Mouse (Mus musculus) embryo, embryonic 10 days (tissue): ENCODE results near the gene 4931428L18Rik.
A peak's percentile ranks its signal among the peaks of the same experiment; 100 is the strongest.

Experiments
- DNase-seq: peaks from one replicate; pipeline ENCODE4 v3.0.0-alpha.2; 2015; ENCODE audit warnings: low spot score

The 4931428L18Rik gene

DNA sequence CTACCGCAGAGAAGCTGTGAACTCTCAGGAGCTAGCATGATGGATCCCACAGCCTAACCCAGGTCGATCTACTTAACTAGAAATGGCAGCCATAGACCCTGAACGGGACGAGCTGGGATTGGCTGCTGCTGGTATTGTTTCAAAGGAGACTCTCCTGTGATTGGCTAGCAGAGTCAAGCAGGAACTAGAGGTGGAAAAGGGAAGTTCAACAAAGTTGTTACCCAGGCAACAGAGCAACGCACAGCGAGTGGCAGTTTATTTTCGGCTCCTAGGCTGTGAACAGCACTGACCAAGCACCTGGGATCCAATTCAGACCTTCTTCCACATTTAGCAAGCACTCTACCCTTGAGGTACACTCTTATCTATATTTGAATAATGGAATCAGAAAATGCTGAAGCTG lies at the start of gene 4931428L18Rik, which contains the start of gene Pih1d3:
Gene 4931428L18Rik, minus strand, starts transcription at position 121 of the 400 bp plus-strand sequence.
Gene Pih1d3, plus strand, starts transcription at position 275 of the 400 bp plus-strand sequence.
- DNase-seq: no peak

- no peak for DNase-seq
Measured at GRCm38 (mm10) chr1:31260218-31260923, 37.9 kb upstream of the 4931428L18Rik start.

DNA sequence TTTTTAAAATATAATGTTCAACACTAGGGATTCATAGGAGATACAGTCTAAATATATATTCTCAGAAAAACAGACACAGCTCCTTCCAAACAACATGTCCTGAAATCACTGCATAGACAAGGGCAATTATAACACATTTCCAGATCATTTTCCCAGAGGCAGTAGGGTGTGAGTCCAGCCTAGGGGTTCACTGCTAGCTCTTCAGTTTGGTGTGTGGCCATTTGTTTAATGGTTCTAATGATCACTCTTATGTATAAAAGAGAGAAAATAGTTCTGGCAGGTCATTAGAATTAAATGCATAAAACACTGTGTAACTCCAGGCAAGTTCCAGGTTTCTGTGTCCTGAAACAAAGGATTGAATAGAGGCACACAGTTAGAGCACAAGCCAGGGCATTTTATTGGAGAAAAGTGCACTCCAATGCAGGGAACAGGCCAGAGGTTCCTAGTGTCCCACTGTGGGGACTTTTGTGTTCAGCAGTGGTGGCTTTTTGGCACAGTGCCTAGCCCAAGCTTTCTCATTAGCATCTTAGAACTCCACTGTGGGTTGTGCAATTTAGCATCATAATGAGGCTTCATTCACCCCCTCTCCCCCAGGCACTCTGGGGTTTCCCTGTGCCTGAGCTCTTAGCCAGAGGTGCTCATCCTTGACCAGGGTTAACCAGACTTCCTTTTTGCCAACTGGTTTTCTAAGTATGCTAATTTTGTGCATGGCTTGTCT lies 11.0 kb upstream of the 4931428L18Rik start:
- DNase-seq: no peak

- no peak for DNase-seq
Measured at GRCm38 (mm10) chr1:31220599-31221250, 1.8 kb downstream of the 4931428L18Rik start.

DNA sequence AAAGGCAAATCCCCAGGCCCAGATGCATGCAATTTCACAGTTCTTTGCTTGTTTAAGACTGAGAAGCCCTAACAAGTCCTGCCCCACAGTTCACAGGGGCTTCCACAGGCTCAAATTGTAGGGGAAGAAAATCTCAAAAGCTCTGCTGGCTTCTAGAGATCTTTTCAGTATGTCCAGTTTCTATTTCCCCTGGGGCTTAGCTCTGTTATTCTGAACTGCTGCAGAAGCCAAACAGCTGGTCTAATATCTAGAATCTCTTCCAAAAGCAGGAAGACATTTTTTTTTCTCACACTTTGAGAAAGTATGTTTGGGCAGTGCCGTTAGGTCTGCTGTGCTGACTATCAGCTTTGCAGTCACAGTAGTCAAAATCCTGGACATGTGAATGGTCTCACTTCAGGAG lies 7.7 kb downstream of the 4931428L18Rik start:
- DNase-seq: no peak

DNA sequence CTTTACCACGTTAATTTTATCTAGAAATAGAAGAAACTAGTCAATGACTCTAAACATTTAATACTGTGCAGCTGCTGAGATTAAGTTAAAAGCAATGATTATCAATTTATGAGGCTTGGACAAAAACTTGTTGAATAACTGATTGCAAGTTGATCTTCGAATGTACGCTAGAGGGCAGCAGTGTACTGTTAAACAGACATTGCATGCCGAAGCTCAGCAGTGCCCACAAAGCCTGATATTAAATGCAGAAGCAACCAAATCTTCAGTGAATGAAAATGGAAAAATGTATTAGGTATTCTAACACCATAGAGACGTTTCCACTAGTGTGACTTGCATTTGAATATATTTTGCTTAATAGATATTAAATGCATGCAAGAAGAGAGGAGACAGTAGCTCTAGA lies 12.3 kb downstream of the 4931428L18Rik start:
- DNase-seq: peak; percentile 86

- no peak for DNase-seq
Measured at GRCm38 (mm10) chr1:31205770-31206169, 16.7 kb downstream of the 4931428L18Rik start.

DNA sequence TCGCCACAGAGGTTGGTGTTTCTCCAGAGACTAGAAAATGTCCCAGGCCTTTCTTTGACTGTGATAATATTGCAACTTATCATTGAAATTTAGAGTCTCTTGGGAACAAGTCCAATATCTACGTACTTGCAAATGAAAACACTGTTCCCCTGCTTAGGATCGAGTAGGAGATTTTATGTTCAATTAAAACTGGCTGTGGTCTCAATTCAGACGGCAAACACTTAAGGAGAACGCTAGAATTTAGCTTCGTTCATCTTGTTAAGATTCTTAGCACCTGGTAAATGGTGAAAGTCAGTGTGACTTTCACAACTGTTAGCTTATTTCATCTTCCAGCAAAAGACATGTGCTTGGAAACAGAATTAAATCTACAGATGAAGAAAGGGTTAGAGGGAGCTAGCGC lies 17.1 kb downstream of the 4931428L18Rik start:
- no peak for DNase-seq

DNA sequence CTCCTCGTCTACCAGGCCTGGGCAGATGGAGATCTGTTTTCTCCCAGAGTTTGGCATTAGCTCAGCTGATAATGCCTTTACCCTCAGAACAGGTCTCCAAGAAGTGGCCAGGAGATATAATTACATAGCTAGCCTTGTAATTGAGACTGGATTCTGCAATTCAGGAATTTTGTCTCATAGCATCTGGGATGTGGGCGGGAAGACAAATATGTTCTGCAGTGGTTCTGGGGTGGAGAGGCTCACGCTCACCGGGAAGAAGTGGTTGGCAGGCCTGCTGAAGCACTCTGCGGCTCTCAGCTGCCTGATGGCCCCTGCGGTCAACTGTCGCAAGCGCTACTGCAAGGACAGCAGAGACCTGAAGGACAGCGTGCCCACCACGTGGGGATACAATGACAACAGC lies 18.7 kb downstream of the 4931428L18Rik start:
- no peak for DNase-seq

GRCm38 (mm10) chr1:31196959-31197358 lies 25.5 kb downstream of the 4931428L18Rik start:
- DNase-seq: no peak

DNA sequence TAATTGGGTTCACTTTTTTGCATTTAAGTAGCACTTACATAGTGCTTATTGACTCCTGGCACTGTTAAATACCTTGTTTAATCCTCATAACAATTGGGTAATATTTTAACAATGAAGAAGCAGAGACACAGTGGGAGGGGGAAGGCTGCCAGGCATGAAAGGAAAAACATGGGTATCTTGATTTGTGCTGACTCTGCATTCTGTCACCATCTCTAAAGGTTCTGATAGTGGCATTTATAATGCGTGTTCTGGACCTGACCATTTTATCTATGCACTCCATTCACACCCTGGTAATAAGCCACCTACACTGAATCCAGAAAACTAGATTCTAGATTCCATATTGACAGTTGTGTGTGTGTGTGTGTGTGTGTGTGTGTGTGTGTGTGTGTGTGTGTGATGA lies 26.9 kb downstream of the 4931428L18Rik start:
- DNase-seq: no peak

DNA sequence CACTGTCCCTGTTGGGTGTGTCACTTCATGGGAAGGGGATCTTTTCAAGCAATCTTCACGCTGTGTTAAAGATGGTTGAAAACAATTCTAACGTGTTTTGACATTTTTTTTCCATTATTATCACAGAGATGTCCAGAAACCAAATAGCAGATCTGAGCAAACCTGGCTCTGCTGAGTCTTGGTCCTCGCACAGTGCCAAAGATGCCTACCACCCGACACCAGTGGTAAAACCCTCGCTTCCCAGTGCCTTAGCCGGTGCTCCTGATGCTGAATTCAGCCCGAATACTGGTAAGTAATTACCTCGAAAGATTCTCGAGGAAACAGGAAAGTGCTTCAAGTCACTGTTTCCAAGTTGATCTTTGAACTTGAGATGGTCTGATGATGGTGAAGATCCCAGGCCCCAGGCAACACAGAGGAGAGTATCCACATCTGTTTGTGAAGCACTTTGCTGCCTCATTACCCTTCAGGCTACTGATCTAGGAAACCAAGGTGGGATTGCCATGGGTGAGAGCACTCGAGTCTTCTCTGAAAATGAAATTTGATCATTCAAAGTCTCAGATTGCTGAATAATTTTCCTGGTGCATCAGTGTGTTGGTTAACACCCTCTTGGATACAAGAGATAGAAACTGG lies 32.1 kb downstream of the 4931428L18Rik start:
- DNase-seq: no peak

- DNase-seq: no peak
Measured at GRCm38 (mm10) chr1:31178264-31178663, 44.2 kb downstream of the 4931428L18Rik start.

DNA sequence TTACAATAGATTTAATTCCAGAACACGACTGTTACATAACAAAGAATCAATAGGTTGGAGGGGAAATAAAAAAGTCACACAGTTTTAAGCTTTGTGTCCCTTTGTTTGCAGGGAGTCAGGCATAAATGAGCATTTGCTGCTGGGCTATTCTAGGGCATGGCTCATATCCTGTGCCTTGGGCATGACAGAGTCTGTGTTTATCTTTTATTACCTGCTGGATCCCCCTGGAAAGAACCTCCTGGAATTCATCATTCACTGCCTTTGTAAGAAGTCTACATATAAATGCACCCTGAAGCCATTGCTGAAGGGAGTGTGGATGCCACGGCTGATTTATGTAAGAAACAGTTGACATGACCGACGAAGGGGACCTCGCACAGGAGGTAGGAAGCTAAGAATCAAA lies 46.4 kb downstream of the 4931428L18Rik start, which contains the start of gene Lgsn:
Gene Lgsn, plus strand, starts transcription at position 301 of the 400 bp plus-strand sequence.
- DNase-seq: no peak

GRCm38 (mm10) chr1:31175401-31175800 lies 47.1 kb downstream of the 4931428L18Rik start:
- no peak for DNase-seq

- DNase-seq: no peak
Measured at GRCm38 (mm10) chr1:31165326-31166121, 57.0 kb downstream of the 4931428L18Rik start.

- no peak for DNase-seq
Measured at GRCm38 (mm10) chr1:31164527-31165189, 57.8 kb downstream of the 4931428L18Rik start.

- DNase-seq: no peak
Measured at GRCm38 (mm10) chr1:31156884-31157283, 65.6 kb downstream of the 4931428L18Rik start.

GRCm38 (mm10) chr1:31156185-31156584 lies 66.3 kb downstream of the 4931428L18Rik start:
- DNase-seq: no peak

- peak; percentile 70 for DNase-seq
Measured at GRCm38 (mm10) chr1:31153793-31154349, 68.6 kb downstream of the 4931428L18Rik start.
